Mouse (Mus musculus): ENCODE measurements around the gene Prdx6b.

Prdx6b gene

GRCm38 (mm10) chr2:80325779-80326178, 33.5 kb downstream of the Prdx6b start:
- DNase-seq (ENCODE audit: low spot score in 2 of 2): no peak

- no peak for DNase-seq (ENCODE audit: low spot score in 2 of 2)
Observed at GRCm38 (mm10) chr2:80327272-80327671, 35.0 kb downstream of the Prdx6b start.

- DNase-seq (ENCODE audit: low spot score in 2 of 2): no peak
Observed at GRCm38 (mm10) chr2:80328961-80329653, 36.8 kb downstream of the Prdx6b start.

- DNase-seq (ENCODE audit: low spot score in 2 of 2): no peak
Observed at GRCm38 (mm10) chr2:80340537-80340936, 48.3 kb downstream of the Prdx6b start.

Measured in natural killer cell, adult 2 months (primary cell).